Mouse (Mus musculus): ENCODE data around the gene Adgrv1. TPM values are rescaled to one million over a fixed set of nuclear protein-coding genes. Genes with fewer than 3 reads are reported as not detected.

The Adgrv1 gene
- polyA plus RNA-seq, 1 experiment = 0.15 TPM

- DNase-seq (ENCODE audit: low read depth, low spot score) = no peak
- WGBS = 46% methylated on average over 8 of the region's 8 CpGs
Measured at GRCm38 (mm10) chr13:81437088-81437487, 195.9 kb downstream of the Adgrv1 start.

GRCm38 (mm10) chr13:81426896-81427755 lies 205.8 kb downstream of the Adgrv1 start:
- peak; percentile 36 for DNase-seq (ENCODE audit: low read depth, low spot score)

GRCm38 (mm10) chr13:81425111-81425510 lies 207.8 kb downstream of the Adgrv1 start:
- DNase-seq (ENCODE audit: low read depth, low spot score) = no peak
- WGBS = 82% methylated on average over 6 of the region's 6 CpGs

More at GRCm38 (mm10) chr13:81426896-81427755, 205.8 kb downstream of the Adgrv1 start:
- WGBS = 62% methylated on average over 15 of the region's 15 CpGs

- no peak for DNase-seq (ENCODE audit: low read depth, low spot score)
- WGBS = 79% methylated on average over 4 of the region's 4 CpGs
Measured at GRCm38 (mm10) chr13:81424002-81424401, 209.0 kb downstream of the Adgrv1 start.

GRCm38 (mm10) chr13:81407881-81408460 lies 225.0 kb downstream of the Adgrv1 start:
- WGBS = 81% methylated on average over 1 of the region's 1 CpGs
- DNase-seq (ENCODE audit: low read depth, low spot score) = no peak

GRCm38 (mm10) chr13:81402826-81403225 lies 230.1 kb downstream of the Adgrv1 start:
- DNase-seq (ENCODE audit: low read depth, low spot score) = no peak
- 31% methylated on average over 3 of the region's 3 CpGs for WGBS

- 25% methylated on average over 2 of the region's 2 CpGs for WGBS
- DNase-seq (ENCODE audit: low read depth, low spot score) = no peak
Measured at GRCm38 (mm10) chr13:81402191-81402590, 230.8 kb downstream of the Adgrv1 start.

- no peak for DNase-seq (ENCODE audit: low read depth, low spot score)
Measured at GRCm38 (mm10) chr13:81401742-81402141, 231.2 kb downstream of the Adgrv1 start.

GRCm38 (mm10) chr13:81385597-81386362 lies 247.2 kb downstream of the Adgrv1 start:
- DNase-seq (ENCODE audit: low read depth, low spot score) = peak; percentile 61
- 28% methylated on average over 4 of the region's 4 CpGs for WGBS

More at GRCm38 (mm10) chr13:81401742-81402141, 231.2 kb downstream of the Adgrv1 start:
- 53% methylated on average over 1 of the region's 1 CpGs for WGBS

GRCm38 (mm10) chr13:81381835-81382234 lies 251.1 kb downstream of the Adgrv1 start:
- WGBS = 56% methylated on average over 4 of the region's 4 CpGs
- DNase-seq (ENCODE audit: low read depth, low spot score) = no peak

GRCm38 (mm10) chr13:81370801-81371456 lies 262.0 kb downstream of the Adgrv1 start:
- 77% methylated on average over 5 of the region's 5 CpGs for WGBS
- no peak for DNase-seq (ENCODE audit: low read depth, low spot score)

GRCm38 (mm10) chr13:81370196-81370595 lies 262.8 kb downstream of the Adgrv1 start:
- no peak for DNase-seq (ENCODE audit: low read depth, low spot score)
- 81% methylated on average over 6 of the region's 6 CpGs for WGBS

- DNase-seq (ENCODE audit: low read depth, low spot score) = no peak
- 85% methylated on average over 2 of the region's 2 CpGs for WGBS
Measured at GRCm38 (mm10) chr13:81369564-81369963, 263.4 kb downstream of the Adgrv1 start.

GRCm38 (mm10) chr13:81368987-81369386 lies 264.0 kb downstream of the Adgrv1 start:
- no peak for DNase-seq (ENCODE audit: low read depth, low spot score)

GRCm38 (mm10) chr13:81367681-81368376 lies 265.1 kb downstream of the Adgrv1 start:
- 45% methylated on average over 4 of the region's 4 CpGs for WGBS
- no peak for DNase-seq (ENCODE audit: low read depth, low spot score)

More at GRCm38 (mm10) chr13:81368987-81369386, 264.0 kb downstream of the Adgrv1 start:
- WGBS = 33% methylated on average over 4 of the region's 4 CpGs

- WGBS = 87% methylated on average over 2 of the region's 2 CpGs
- no peak for DNase-seq (ENCODE audit: low read depth, low spot score)
Measured at GRCm38 (mm10) chr13:81360338-81360737, 272.6 kb downstream of the Adgrv1 start.

GRCm38 (mm10) chr13:81358766-81359165 lies 274.2 kb downstream of the Adgrv1 start:
- 32% methylated on average over 1 of the region's 1 CpGs for WGBS
- DNase-seq (ENCODE audit: low read depth, low spot score) = no peak

- WGBS = 69% methylated on average over 4 of the region's 4 CpGs
- DNase-seq (ENCODE audit: low read depth, low spot score) = no peak
Measured at GRCm38 (mm10) chr13:81358365-81358764, 274.6 kb downstream of the Adgrv1 start.

GRCm38 (mm10) chr13:81357215-81357614 lies 275.7 kb downstream of the Adgrv1 start:
- 88% methylated on average over 3 of the region's 3 CpGs for WGBS

More at GRCm38 (mm10) chr13:81357215-81357614, 275.7 kb downstream of the Adgrv1 start:
- no peak for DNase-seq (ENCODE audit: low read depth, low spot score)

Measured in large intestine, adult 2 months (tissue).